Mouse (Mus musculus) erythroblast, embryonic 14.5 days (primary cell): ENCODE results near the gene Akap2.

Source experiments
- GATA1 ChIP-seq: IDR thresholded peaks from 2 replicates; pipeline ENCODE4 v1.6.1; 2012; ENCODE audit warnings: low read length, inconsistent platforms, mixed read lengths
- TAL1 ChIP-seq: IDR thresholded peaks from 3 replicates; pipeline ENCODE4 v1.6.1; 2012; ENCODE audit warnings: low read length, inconsistent platforms, mixed read lengths

GRCm38 (mm10) chr4:57849465-57849864, 132.0 kb downstream of the Akap2 start:
- TF ChIP-seq GATA1 (no peak), TAL1 (no peak)
